Mouse (Mus musculus) Patski (cell line): ENCODE data around the gene Fstl3. TPM values are rescaled to one million over a fixed set of nuclear protein-coding genes. Genes with fewer than 3 reads are reported as not detected.

Experiments used
- ATAC-seq: fragments of 100-300 bp; one replicate; pipeline ENCODE4 v1.8.0; 2021
- CTCF ChIA-PET: fragments of 350-600 bp; sonication (Branson Sonifier 250); formaldehyde crosslinking; loops from one replicate; lab custom pipeline; 2022; ENCODE audit warnings: inconsistent platforms; lab: Charles Lee
- POLR2A ChIA-PET: fragments of 350-600 bp; sonication (Branson Sonifier 250); formaldehyde crosslinking; loops from one replicate; lab custom pipeline; 2022; ENCODE audit warnings: antibody characterized with exemption, inconsistent platforms; lab: Charles Lee
- DNase-seq: peaks from one replicate; pipeline ENCODE4 v3.0.0-alpha.2; 2011; ENCODE audit warnings: low read depth, low spot score
- H3K27me3 ChIP-seq: fragments of 371-371 bp; one replicate; pipeline ENCODE4 v1.5.1; 2021
- CTCF ChIP-seq: fragments of 100-300 bp; IDR thresholded peaks from one replicate; pipeline ENCODE4 v1.5.1; 2021
- in situ Hi-C: fragments of 300-500 bp; cut with MboI; formaldehyde crosslinking; loops from 3 replicates; pipeline ENCODE4 v1.11.1; 2018; ENCODE audit warnings: low pct_unique_long_range_greater_than_20kb, mixed read lengths
- polyA plus RNA-seq: library from polyadenylated mRNA; unstranded; gene quantifications from one replicate; pipeline ENCODE4 v1.2.3, GENCODE M21; 2021

The Fstl3 gene
- polyA plus RNA-seq, 1 experiment from 2014 or later: 2.3 TPM

- ATAC-seq (no peak), DNase-seq (no peak)
- in situ Hi-C loops: no loop called here
- POLR2A ChIA-PET: interaction anchor here (0.6 kb wide), 1 partner anchor 35 kb away, joined by 5 read pairs; no protein-coding TSS in a partner anchor
- TF ChIP-seq CTCF: no peak
- no peaks in the 10 kb centered on the region for H3K27me3 ChIP-seq
- CTCF ChIA-PET: interaction anchor here (2.2 kb wide), 1 partner anchor 12 kb away, joined by 7 read pairs; no protein-coding TSS in a partner anchor
Measured at GRCm38 (mm10) chr10:79760603-79761143, 16.4 kb upstream of the Fstl3 start.

GRCm38 (mm10) chr10:79762875-79763274 lies 14.2 kb upstream of the Fstl3 start:
- TF ChIP-seq CTCF: no peak
- no peak for ATAC-seq
- ChIA-PET POLR2A (no interaction called here), CTCF (no interaction called here)
- in situ Hi-C loops: no loop called here
- DNase-seq: no peak
- no peaks in the 10 kb centered on the region for H3K27me3 ChIP-seq

GRCm38 (mm10) chr10:79764234-79764633 lies 12.8 kb upstream of the Fstl3 start:
- no peak for DNase-seq
- ChIA-PET CTCF (interaction anchor here (0.9 kb wide), 1 partner anchor 15 kb away, joined by 3 read pairs; no protein-coding TSS in a partner anchor), POLR2A (interaction anchor here (1.2 kb wide), 1 partner anchor 49 kb away, joined by 3 read pairs; no protein-coding TSS in a partner anchor)
- no peaks in the 10 kb centered on the region for H3K27me3 ChIP-seq
- no peak for TF ChIP-seq CTCF
- ATAC-seq: no peak
- in situ Hi-C loops: no loop called here

- CTCF ChIA-PET: no interaction called here
- no peaks in the 10 kb centered on the region for H3K27me3 ChIP-seq
- no peak for ATAC-seq
Measured at GRCm38 (mm10) chr10:79765228-79765745, 11.8 kb upstream of the Fstl3 start.

GRCm38 (mm10) chr10:79766001-79766507 lies 11.0 kb upstream of the Fstl3 start:
- ChIA-PET CTCF (interaction anchor here (1.0 kb wide), 1 partner anchor 14 kb away, joined by 4 read pairs; no protein-coding TSS in a partner anchor), POLR2A (interaction anchor here (0.7 to 1.1 kb wide), 2 partner anchors 10 to 62 kb away, joined by 3 read pairs; no protein-coding TSS in a partner anchor)
- no peak for TF ChIP-seq CTCF
- ATAC-seq (no peak), DNase-seq (no peak)
- in situ Hi-C loops: no loop called here
- no peaks in the 10 kb centered on the region for H3K27me3 ChIP-seq

More at GRCm38 (mm10) chr10:79765228-79765745, 11.8 kb upstream of the Fstl3 start:
- TF ChIP-seq CTCF: no peak
- no peak for DNase-seq
- in situ Hi-C loops: no loop called here
- POLR2A ChIA-PET: interaction anchor here (0.6 to 1.2 kb wide), 2 partner anchors 17 to 51 kb away, joined by 3 read pairs; no protein-coding TSS in a partner anchor

- DNase-seq: peak; percentile 96
- in situ Hi-C loops: no loop called here
- POLR2A ChIA-PET: interaction anchor here (0.7 to 2.3 kb wide), 3 partner anchors 10 to 63 kb away, joined by 3 to 8 read pairs (median 3); no protein-coding TSS in a partner anchor
- no peaks in the 10 kb centered on the region for H3K27me3 ChIP-seq
- CTCF ChIA-PET: interaction anchor here (1.0 kb wide), 1 partner anchor 14 kb away, joined by 4 read pairs; no protein-coding TSS in a partner anchor
- ATAC-seq: peak; percentile 83
- no peak for TF ChIP-seq CTCF
Measured at GRCm38 (mm10) chr10:79766508-79767325, 10.4 kb upstream of the Fstl3 start, which contains the start of gene Rnf126. Rnf126 (minus strand) TSS chr10:79766952.

GRCm38 (mm10) chr10:79767372-79768244 lies 9.5 kb upstream of the Fstl3 start:
- ChIA-PET CTCF (interaction anchor here (1.3 to 2.7 kb wide), 6 partner anchors 12 to 158 kb away, joined by 3 to 21 read pairs (median 6); no protein-coding TSS in a partner anchor), POLR2A (interaction anchor here (0.6 to 2.3 kb wide), 2 partner anchors 11 to 22 kb away, joined by 3 to 8 read pairs; no protein-coding TSS in a partner anchor)
- peak; percentile 56 for ATAC-seq
- H3K27me3 ChIP-seq: no peaks in the 10 kb centered on the region
- peak; percentile 76 for DNase-seq
- in situ Hi-C loops: no loop called here
- TF ChIP-seq CTCF: no peak

GRCm38 (mm10) chr10:79768400-79768799 lies 8.7 kb upstream of the Fstl3 start:
- in situ Hi-C loops: no loop called here
- DNase-seq: no peak
- no peak for ATAC-seq
- TF ChIP-seq CTCF: no peak
- POLR2A ChIA-PET: interaction anchor here (2.3 kb wide), 1 partner anchor 10 kb away, joined by 8 read pairs; no protein-coding TSS in a partner anchor
- CTCF ChIA-PET: interaction anchor here (0.9 to 2.7 kb wide), 12 partner anchors 10 to 157 kb away, joined by 3 to 21 read pairs (median 4); partner anchors contain the start of gene Palm
- no peaks in the 10 kb centered on the region for H3K27me3 ChIP-seq

GRCm38 (mm10) chr10:79769329-79769728 lies 7.7 kb upstream of the Fstl3 start:
- CTCF ChIA-PET: interaction anchor here (0.8 to 2.7 kb wide), 13 partner anchors 9 to 156 kb away, joined by 3 to 21 read pairs (median 4); partner anchors contain the start of gene Palm

More at GRCm38 (mm10) chr10:79769329-79769728, 7.7 kb upstream of the Fstl3 start:
- ATAC-seq (no peak), DNase-seq (no peak)
- POLR2A ChIA-PET: interaction anchor here (2.3 kb wide), 1 partner anchor 9 kb away, joined by 8 read pairs; no protein-coding TSS in a partner anchor
- in situ Hi-C loops: no loop called here
- TF ChIP-seq CTCF: no peak
- no peaks in the 10 kb centered on the region for H3K27me3 ChIP-seq
